Mouse (Mus musculus) right cerebral cortex, postnatal 14 days (tissue): ENCODE results near the gene Vmn1r118.
"Not testable (repeated sequence)": the region's sequence is repeated elsewhere in the genome, so short reads cannot be mapped to it uniquely, and the experiment has no call there.

Experiments used
- DNase-seq: peaks from one replicate; pipeline ENCODE4 v3.0.0; 2022

Gene Vmn1r118

GRCm38 (mm10) chr7:20912247-20912646 is at the start of gene Vmn1r118:
Vmn1r118 (minus strand) TSS chr7:20912347.
- DNase-seq = not testable (repeated sequence)

GRCm38 (mm10) chr7:20884021-20884420 is 28.1 kb downstream of the Vmn1r118 start, which contains the start of gene Vmn1r117:
Vmn1r117 (minus strand) TSS chr7:20884121.
- not testable (repeated sequence) for DNase-seq

- DNase-seq = not testable (repeated sequence)
These were observed 40.2 kb downstream of the Vmn1r118 start, which contains the start of gene Vmn1r116 for GRCm38 (mm10) chr7:20871956-20872355. Vmn1r116 (plus strand) TSS chr7:20872256.
